Mouse (Mus musculus) midbrain, embryonic 15.5 days (tissue): ENCODE results near the gene Nol3. TPM values are rescaled to one million over a fixed set of nuclear protein-coding genes. Genes with fewer than 3 reads are reported as not detected.

Experiments
- ATAC-seq: fragments of 200-750 bp; cut with Nextera tagmentation; replicated peaks from 2 replicates; pipeline ENCODE4 v1.8.0; 2017; ENCODE audit warnings: moderate TSS enrichment
- H3K27ac ChIP-seq: fragments of 300-500 bp; sonication (generic); 2 replicates; pipeline ENCODE4 v1.5.1; 2015; ENCODE audit warnings: mild to moderate bottlenecking, inconsistent platforms
- H3K27me3 ChIP-seq: fragments of 300-500 bp; sonication (generic); replicated peaks from 2 replicates; pipeline ENCODE4 v1.6.1; 2015; ENCODE audit warnings: inconsistent platforms
- H3K36me3 ChIP-seq: fragments of 300-500 bp; sonication (generic); replicated peaks from 2 replicates; pipeline ENCODE4 v1.6.1; 2015; ENCODE audit warnings: inconsistent platforms
- H3K4me1 ChIP-seq: fragments of 300-500 bp; sonication (generic); 2 replicates; pipeline ENCODE4 v1.6.1; 2015; ENCODE audit warnings: inconsistent platforms
- H3K4me2 ChIP-seq: fragments of 300-500 bp; sonication (generic); 2 replicates; pipeline ENCODE4 v1.6.1; 2015; ENCODE audit warnings: inconsistent platforms, mild to moderate bottlenecking, moderate library complexity
- H3K4me3 ChIP-seq: fragments of 300-500 bp; sonication (generic); 2 replicates; pipeline ENCODE4 v1.5.1; 2015; ENCODE audit warnings: mild to moderate bottlenecking, inconsistent platforms
- H3K9ac ChIP-seq: fragments of 300-500 bp; sonication (generic); 2 replicates; pipeline ENCODE4 v1.6.1; 2015; ENCODE audit warnings: mild to moderate bottlenecking, inconsistent platforms
- H3K9me3 ChIP-seq: fragments of 300-500 bp; sonication (generic); 2 replicates; pipeline ENCODE4 v1.6.1; 2016; ENCODE audit warnings: inconsistent platforms
- WGBS: fragments of 180-500 bp; shearing (Covaris S2); methylation state at CpG from one replicate; pipeline ENCODE4 v1.1.7; 2015; ENCODE audit warnings: mixed read lengths; 5-methylcytosine and 5-hydroxymethylcytosine counted together
- microRNA counts: library from miRNA; unstranded; fragments of <30 nt; microRNA quantifications from one replicate; lab custom pipeline; 2016
- microRNA-seq: library from miRNA; unstranded; fragments of <30 nt; microRNA quantifications from one replicate; pipeline ENCODE4, GENCODE M21; 2016
- polyA plus RNA-seq: library from polyadenylated mRNA; unstranded; fragments of >200 nt; fragmentation: Nextera tagmentation; extraction: Ambion mirVana; gene quantifications from 2 replicates; pipeline ENCODE4 v1.2.1, GENCODE M21; 2015

The Nol3 gene
- polyA plus RNA-seq, 1 experiment from 2014 or later, result 4.5 TPM

- Histone ChIP-seq H3K36me3 (peaks cover 34% of the 10 kb centered on the region; the same call in 1 of the 2 replicates), H3K4me3 (no peak overlapping the region), H3K9me3 (no peaks in the 10 kb centered on the region), H3K27me3 (no peaks in the 10 kb centered on the region), H3K27ac (no peak overlapping the region), H3K4me1 (no peaks in the 10 kb centered on the region), H3K9ac (no peak overlapping the region), H3K4me2 (no peak overlapping the region)
- ATAC-seq, result no peak
- 82% methylated on average over 11 of the region's 11 CpGs for WGBS
Measured at GRCm38 (mm10) chr8:105318662-105319190, 42.8 kb downstream of the Nol3 start.

DNA sequence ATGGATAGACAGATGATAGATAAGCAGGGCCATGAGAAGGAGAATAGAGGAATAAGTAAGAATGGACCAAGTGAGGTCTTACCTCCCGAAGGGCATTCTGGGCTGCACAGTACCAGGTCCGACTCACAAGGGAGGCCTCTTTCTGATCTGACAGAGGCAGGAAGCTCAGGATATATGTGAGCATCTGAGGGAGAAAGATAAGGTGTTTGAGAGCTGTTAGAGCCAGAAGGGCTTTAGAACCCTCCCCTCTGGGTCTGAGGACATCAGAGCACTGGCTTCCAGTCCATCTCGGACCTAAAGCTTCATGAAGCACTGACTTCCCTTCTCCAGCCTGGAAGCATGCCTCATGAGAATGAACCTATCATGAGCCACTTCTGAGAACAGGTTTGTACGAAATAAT lies 47.2 kb downstream of the Nol3 start:
- H3K4me1 ChIP-seq, result peaks cover 26% of the 10 kb centered on the region

DNA sequence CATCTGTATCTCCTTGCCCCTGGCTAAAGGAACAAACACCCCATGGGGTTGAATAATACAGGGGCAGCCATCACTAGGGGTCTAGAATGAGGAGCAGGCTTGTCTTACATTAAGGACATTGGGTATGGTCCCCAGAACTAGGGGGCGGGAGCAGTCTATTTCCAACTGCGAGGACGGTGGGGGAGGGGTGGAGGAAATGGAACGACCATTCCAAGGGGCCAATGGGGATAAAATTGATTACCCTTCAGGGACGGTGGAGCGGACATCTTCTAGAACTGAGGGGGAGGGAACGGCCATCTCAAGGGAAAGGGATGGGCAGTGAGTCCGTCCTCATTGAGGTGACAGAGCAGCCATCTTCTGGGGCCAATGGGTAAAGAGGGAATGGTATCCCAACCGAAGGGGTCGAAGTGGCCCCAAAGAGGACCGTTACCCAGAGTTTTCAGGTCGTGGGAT lies 49.7 kb downstream of the Nol3 start:
- peak; percentile 71 for ATAC-seq
- peak overlapping the region; percentile 93 for H3K9ac ChIP-seq
- peaks cover 26% of the 10 kb centered on the region for H3K4me1 ChIP-seq
- H3K27ac ChIP-seq, result peak overlapping the region; percentile 81
- under 1% methylated on average over 12 of the region's 12 CpGs for WGBS
- no peaks in the 10 kb centered on the region for H3K27me3 ChIP-seq
- H3K9me3 ChIP-seq, result no peaks in the 10 kb centered on the region
- peak overlapping the region; percentile 91 for H3K4me3 ChIP-seq
- H3K4me2 ChIP-seq, result peak overlapping the region; percentile 93
- peaks cover 31% of the 10 kb centered on the region; the same call in 1 of the 2 replicates for H3K36me3 ChIP-seq

More for the DNA sequence above, 47.2 kb downstream of the Nol3 start:
- no peak overlapping the region for H3K9ac ChIP-seq
- no peak for ATAC-seq
- no peak overlapping the region for H3K4me2 ChIP-seq
- 88% methylated on average over 4 of the region's 4 CpGs for WGBS
- peaks cover 10% of the 10 kb centered on the region; the same call in 1 of the 2 replicates for H3K36me3 ChIP-seq
- no peaks in the 10 kb centered on the region for H3K27me3 ChIP-seq
- no peak overlapping the region for H3K27ac ChIP-seq
- no peak overlapping the region for H3K4me3 ChIP-seq
- no peaks in the 10 kb centered on the region for H3K9me3 ChIP-seq

DNA sequence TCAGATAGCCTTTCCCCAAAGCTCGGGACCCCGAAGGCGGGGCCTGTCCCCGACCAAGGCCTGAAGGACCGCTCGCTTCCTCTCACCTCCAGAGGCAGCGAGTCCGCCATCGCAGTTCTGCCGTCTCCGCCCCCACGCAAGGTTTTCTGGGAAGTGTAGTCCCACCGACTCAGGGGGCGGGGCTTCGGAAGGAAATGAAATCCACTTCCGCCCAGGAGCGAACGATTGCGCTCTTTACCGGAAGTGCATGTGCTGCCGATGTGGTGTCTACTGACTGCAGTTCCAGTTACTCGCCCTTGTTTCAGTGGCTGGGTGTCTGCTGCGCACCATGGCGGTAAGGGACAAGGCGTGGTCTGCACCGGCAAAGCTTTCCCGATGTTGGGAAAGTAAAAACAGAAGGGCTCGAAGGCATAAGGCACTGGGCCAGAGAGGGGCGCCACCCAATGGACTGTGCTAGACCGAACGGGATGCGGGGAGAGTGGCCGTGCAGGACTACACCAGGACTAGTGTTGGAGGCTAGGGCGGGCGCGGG lies 50.3 kb downstream of the Nol3 start, which contains the start of the genes Lrrc29 and Tmem208:
Gene Lrrc29 (minus strand): TSS at position 138 of the 532 bp plus-strand sequence.
Gene Tmem208 (plus strand): TSS at position 214 of the 532 bp plus-strand sequence.
- Histone ChIP-seq H3K4me1 (peaks cover 26% of the 10 kb centered on the region), H3K36me3 (peaks cover 36% of the 10 kb centered on the region; the same call in 1 of the 2 replicates), H3K27ac (peak within 1 kb of the TSS; percentile 83), H3K9me3 (no peaks in the 10 kb centered on the region), H3K4me2 (peak within 1 kb of the TSS; percentile 93), H3K4me3 (peak within 1 kb of the TSS; percentile 91), H3K9ac (peak within 1 kb of the TSS; percentile 93), H3K27me3 (no peaks in the 10 kb centered on the region)
- WGBS, result under 1% methylated on average over 36 of the region's 36 CpGs
- peak; percentile 92 for ATAC-seq

DNA sequence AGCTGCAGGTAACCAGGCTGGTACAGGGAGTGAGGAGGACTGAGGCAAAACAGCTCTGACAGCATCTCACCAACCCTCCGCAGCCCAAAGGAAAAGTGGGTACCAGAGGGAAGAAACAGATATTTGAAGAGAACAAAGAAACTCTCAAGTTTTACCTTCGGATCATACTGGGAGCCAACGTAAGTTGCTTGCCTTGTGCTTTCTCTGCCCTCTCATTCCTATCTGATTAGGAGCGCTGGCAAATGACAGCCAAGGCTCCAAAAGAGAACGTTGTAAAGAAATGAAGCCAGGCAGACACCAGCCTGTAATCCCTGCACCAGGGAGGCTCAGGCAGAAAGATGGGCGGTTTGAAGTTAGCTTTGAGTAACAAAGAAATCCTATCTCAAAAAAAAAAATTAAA lies 51.0 kb downstream of the Nol3 start:
- peak overlapping the region; percentile 91 for H3K4me3 ChIP-seq
- peaks cover 26% of the 10 kb centered on the region for H3K4me1 ChIP-seq
- peaks cover 43% of the 10 kb centered on the region; the same call in 1 of the 2 replicates for H3K36me3 ChIP-seq
- no peaks in the 10 kb centered on the region for H3K27me3 ChIP-seq
- peak overlapping the region; percentile 63 for H3K9ac ChIP-seq
- WGBS, result 45% methylated on average over 6 of the region's 6 CpGs
- ATAC-seq, result no peak
- H3K9me3 ChIP-seq, result no peaks in the 10 kb centered on the region
- H3K4me2 ChIP-seq, result peak overlapping the region; percentile 70
- peak overlapping the region; percentile 83; the same call in 1 of the 2 replicates for H3K27ac ChIP-seq

DNA sequence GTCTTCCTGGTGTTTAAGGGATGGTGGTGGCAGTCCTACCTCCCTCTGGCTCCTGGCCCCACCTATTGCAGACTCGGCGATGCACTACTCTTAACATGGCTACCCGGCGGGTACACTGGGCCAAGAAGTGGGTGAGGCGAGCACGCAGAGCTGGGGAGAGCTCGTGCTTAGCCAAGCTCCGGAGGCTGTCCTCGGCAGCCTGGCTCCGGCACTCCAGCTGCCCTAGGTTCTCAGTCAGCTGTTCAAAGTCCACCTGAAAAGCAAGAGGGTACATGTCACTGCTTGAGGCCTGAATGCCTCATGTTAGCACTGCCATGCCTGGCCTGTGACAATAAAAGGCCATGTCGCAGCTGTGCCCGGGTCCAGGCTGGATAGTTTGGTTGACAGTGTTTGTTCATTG lies 54.4 kb downstream of the Nol3 start:
- Histone ChIP-seq H3K9me3 (no peaks in the 10 kb centered on the region), H3K27ac (no peak overlapping the region), H3K27me3 (no peaks in the 10 kb centered on the region), H3K4me2 (no peak overlapping the region), H3K4me1 (peaks cover 15% of the 10 kb centered on the region), H3K4me3 (no peak overlapping the region), H3K9ac (no peak overlapping the region), H3K36me3 (peaks cover 36% of the 10 kb centered on the region; the same call in 1 of the 2 replicates)
- no peak for ATAC-seq
- 96% methylated on average over 12 of the region's 12 CpGs for WGBS

DNA sequence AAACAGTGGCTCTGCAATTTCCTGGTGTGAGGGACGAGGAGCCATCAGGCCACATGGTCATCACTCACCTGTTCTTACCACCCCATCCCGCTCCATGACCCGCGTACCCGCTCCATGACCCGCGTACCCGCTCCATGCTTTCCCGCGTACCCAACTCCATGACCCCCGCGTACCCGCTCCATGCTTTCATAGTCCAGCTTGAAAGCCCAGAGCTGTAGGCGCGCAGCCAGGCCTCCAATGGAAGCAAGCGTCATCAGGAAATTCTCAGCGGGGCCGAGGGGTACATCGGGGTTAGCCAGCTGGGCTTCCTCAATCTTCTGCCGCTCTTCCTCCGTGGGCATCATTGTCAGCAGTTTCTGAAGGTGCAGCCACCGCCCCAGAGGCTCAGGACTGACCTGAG lies 55.5 kb downstream of the Nol3 start:
- H3K4me1 ChIP-seq, result peaks cover 11% of the 10 kb centered on the region
- ATAC-seq, result no peak
- no peaks in the 10 kb centered on the region for H3K27me3 ChIP-seq
- H3K36me3 ChIP-seq, result peaks cover 36% of the 10 kb centered on the region; the same call in 1 of the 2 replicates
- no peak overlapping the region for H3K4me2 ChIP-seq
- H3K4me3 ChIP-seq, result no peak overlapping the region
- 96% methylated on average over 22 of the region's 22 CpGs for WGBS
- no peak overlapping the region for H3K9ac ChIP-seq
- H3K9me3 ChIP-seq, result no peaks in the 10 kb centered on the region
- H3K27ac ChIP-seq, result no peak overlapping the region

MicroRNAs encoded within 50 kb of the gene (microRNA counts, 519-probe panel; counts per million panel counts)
- microRNA mmu-miR-328 (lab: Ali Mortazavi, UCI), result 2,275 counts per million, percentile 32 among the panel's probes with 10 or more counts

Small RNA genes within 50 kb of the gene (microRNA-seq; reads per million reads assigned to microRNA genes)
- gene Gm27320 (not detected), gene Mir328 (346 reads per million, percentile 66 among the genes with 10 or more reads in this experiment)

Other genes starting within 250 kb of the Nol3 start
- gene Ces3a, start 227.5 kb upstream of the Nol3 start, polyA plus RNA-seq, result not detected in 2 replicates
- gene Ces3b, start 192.4 kb upstream of the Nol3 start, polyA plus RNA-seq, result not detected in 2 replicates
- gene Ces4a, start 144.3 kb upstream of the Nol3 start, polyA plus RNA-seq, result 0.06 TPM in 1 of 2 replicates, not detected in the other
- 20.3 and 22.5 TPM in 2 replicates for gene Cbfb, start 105.5 kb upstream of the Nol3 start, polyA plus RNA-seq
- 37.1 and 37.6 TPM in 2 replicates for gene D230025D16Rik, start 51.0 kb upstream of the Nol3 start, polyA plus RNA-seq
- 8.1 TPM in 2 replicates for gene B3gnt9, start 21.0 kb upstream of the Nol3 start, polyA plus RNA-seq
- 13.5 and 13.6 TPM in 2 replicates for gene Tradd, start 11.5 kb upstream of the Nol3 start, polyA plus RNA-seq
- gene Fbxl8, start 11.5 kb upstream of the Nol3 start, polyA plus RNA-seq, result 0.99 and 1.3 TPM in 2 replicates
- gene Hsf4, start 6.3 kb upstream of the Nol3 start, polyA plus RNA-seq, result 0.25 and 0.42 TPM in 2 replicates
- gene 4931428F04Rik, start 13.7 kb downstream of the Nol3 start, polyA plus RNA-seq, result 165 and 173 TPM in 2 replicates
- gene Exoc3l, start 20.0 kb downstream of the Nol3 start, polyA plus RNA-seq, result 11.8 and 12.7 TPM in 2 replicates
- 45.3 and 48.9 TPM in 2 replicates for gene E2f4, start 21.5 kb downstream of the Nol3 start, polyA plus RNA-seq
- 1.1 and 1.3 TPM in 2 replicates for gene Elmo3, start 29.5 kb downstream of the Nol3 start, polyA plus RNA-seq
- 0.68 and 1.1 TPM in 2 replicates for gene Lrrc29, start 50.1 kb downstream of the Nol3 start, polyA plus RNA-seq
- 130 and 139 TPM in 2 replicates for gene Tmem208, start 50.2 kb downstream of the Nol3 start, polyA plus RNA-seq
- gene Fhod1, start 71.8 kb downstream of the Nol3 start, polyA plus RNA-seq, result 0.88 and 1.2 TPM in 2 replicates
- gene Slc9a5, start 72.7 kb downstream of the Nol3 start, polyA plus RNA-seq, result 12.0 and 12.2 TPM in 2 replicates
- gene Plekhg4, start 97.1 kb downstream of the Nol3 start, polyA plus RNA-seq, result 2.1 and 2.4 TPM in 2 replicates
- not detected in 2 replicates for gene Kctd19, start 137.4 kb downstream of the Nol3 start, polyA plus RNA-seq
- 0.97 and 1.3 TPM in 2 replicates for gene Lrrc36, start 137.4 kb downstream of the Nol3 start, polyA plus RNA-seq
- 125 and 127 TPM in 2 replicates for gene Tppp3, start 195.4 kb downstream of the Nol3 start, polyA plus RNA-seq
- 36.5 and 39.9 TPM in 2 replicates for gene Zdhhc1, start 220.8 kb downstream of the Nol3 start, polyA plus RNA-seq
- 4.7 and 4.9 TPM in 2 replicates for gene Hsd11b2, start 242.6 kb downstream of the Nol3 start, polyA plus RNA-seq